Mouse (Mus musculus): ENCODE measurements around the gene Eps8l1.

The Eps8l1 gene

DNA sequence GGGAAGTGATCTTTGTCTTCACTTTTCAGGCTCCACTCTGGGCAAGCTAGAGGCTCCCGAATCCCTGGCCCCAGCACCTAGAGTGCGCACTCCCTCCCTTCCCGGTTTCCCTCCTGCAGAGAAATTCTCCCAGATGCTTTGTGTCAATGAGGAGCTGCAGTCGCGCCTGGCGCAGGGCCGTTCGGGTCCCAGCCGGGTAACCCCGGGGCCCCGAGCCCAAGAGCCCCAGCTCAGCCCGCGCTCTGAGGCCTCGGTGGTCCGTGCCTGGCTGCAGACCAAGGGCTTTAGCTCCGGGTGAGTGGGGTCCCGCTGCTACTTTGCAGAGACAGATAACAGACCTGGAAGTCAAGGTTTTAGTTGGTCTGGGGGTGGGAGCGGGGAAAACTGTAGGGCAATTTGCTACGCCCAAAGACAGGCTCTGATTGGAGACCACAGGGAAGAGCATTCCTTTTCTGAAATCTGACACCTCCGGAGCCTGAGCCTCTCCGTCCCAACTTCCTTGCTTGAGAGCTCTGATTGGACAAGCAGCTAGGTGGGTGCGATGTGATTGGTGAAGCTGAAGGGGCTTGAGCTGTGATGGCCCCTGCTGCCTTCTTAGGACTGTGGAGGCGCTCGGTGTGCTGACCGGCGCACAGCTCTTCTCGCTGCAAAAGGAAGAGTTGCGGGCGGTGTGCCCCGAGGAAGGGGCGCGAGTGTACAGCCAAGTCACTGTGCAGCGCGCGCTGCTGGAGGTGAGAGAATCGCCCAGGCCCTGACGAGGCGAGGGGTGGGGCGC lies 17.7 kb downstream of the Eps8l1 start:
- peak; percentile 93 for DNase-seq (ENCODE audit: low read depth, low spot score)

- DNase-seq (ENCODE audit: low read depth, low spot score): no peak
These were observed 18.4 kb downstream of the Eps8l1 start for GRCm38 (mm10) chr7:4478796-4479291.

DNA sequence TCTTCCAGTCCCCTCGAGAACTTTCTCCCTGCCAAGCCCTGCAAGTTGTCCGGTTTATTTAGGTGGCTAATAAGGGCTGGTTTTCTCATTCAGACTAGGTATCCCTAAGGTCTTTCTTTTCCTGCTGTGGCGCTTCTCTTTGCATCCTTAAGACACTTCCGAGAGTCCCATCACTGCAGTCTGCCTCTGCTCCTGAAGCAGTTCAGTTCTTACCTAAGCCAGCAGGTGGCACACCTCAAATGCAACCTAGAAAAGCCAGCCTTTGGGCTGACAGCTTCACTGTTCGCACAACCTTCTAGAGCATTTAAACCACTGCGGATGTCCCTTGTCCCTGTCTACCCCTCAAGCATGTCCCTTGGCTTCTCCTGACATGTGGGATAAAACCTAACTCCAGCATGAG lies 19.2 kb downstream of the Eps8l1 start:
- peak; percentile 79 for DNase-seq (ENCODE audit: low read depth, low spot score)

GRCm38 (mm10) chr7:4482281-4482680 lies 21.8 kb downstream of the Eps8l1 start:
- no peak for DNase-seq (ENCODE audit: low read depth, low spot score)

GRCm38 (mm10) chr7:4491308-4491707 lies 30.8 kb downstream of the Eps8l1 start:
- no peak for DNase-seq (ENCODE audit: low read depth, low spot score)

DNA sequence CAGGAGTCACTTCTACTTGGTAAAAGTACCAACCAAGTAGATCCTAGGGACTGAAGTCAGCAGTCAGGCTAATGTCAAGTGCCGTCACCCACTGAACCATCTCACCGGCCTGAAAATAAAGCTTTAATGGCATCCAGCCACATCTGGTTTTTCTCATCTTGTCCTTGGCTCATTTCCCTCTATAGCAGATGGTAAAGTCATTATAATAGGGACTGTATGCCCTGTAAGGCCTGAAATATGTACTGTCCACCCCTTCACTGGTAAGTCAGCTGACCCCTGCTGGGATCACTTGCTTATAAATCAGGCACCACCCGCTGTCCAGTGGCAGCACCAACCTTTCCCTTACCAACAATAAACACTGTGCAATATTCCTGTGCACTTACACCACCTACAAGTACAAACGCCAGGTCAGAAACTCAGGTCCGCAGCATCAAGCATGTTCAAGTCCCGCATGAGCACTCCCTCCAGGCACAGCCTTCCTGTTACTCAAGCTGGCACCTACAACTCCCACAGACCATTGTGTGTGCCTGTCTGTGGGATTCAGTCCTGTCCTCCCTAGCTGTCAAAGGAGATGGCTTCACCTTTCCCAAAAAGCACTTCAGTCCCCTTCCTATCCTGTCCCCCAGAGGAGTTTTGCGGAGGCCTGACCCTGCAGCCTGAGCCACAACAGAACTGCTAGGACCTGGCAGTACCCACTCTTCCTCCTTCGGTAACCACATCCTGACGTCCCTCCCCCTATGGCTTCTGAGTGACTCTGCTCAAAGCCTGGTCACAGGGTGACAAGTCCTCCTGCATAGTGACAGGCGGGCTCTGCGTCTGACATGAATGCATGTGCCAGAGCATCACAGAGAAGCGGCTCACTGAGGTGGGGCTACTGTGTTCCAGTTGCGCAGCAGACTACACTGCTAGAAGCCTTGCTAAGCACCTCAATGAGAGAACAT lies 32.1 kb downstream of the Eps8l1 start:
- peak; percentile 20 for DNase-seq (ENCODE audit: low read depth, low spot score)

DNA sequence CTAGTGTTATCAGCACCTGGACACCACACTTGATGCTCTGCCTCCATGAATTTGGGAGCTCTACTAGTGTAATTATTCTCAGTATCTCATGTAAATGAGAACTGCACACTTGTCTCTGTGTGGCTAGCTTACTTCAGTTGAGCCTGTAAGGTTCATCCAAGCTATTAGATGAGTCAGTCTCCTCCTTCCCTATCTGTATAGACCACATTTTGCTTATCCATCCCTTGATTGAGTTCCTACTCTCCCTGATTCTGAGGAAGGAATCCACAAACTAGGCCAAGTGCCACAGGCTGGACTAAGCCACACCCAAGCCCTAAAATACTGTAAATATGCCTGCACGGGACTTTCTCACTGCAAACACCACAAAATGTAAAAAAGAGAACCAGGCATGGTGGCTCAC lies 33.5 kb downstream of the Eps8l1 start:
- DNase-seq (ENCODE audit: low read depth, low spot score): no peak

GRCm38 (mm10) chr7:4496468-4496867 lies 36.0 kb downstream of the Eps8l1 start:
- no peak for DNase-seq (ENCODE audit: low read depth, low spot score)

DNA sequence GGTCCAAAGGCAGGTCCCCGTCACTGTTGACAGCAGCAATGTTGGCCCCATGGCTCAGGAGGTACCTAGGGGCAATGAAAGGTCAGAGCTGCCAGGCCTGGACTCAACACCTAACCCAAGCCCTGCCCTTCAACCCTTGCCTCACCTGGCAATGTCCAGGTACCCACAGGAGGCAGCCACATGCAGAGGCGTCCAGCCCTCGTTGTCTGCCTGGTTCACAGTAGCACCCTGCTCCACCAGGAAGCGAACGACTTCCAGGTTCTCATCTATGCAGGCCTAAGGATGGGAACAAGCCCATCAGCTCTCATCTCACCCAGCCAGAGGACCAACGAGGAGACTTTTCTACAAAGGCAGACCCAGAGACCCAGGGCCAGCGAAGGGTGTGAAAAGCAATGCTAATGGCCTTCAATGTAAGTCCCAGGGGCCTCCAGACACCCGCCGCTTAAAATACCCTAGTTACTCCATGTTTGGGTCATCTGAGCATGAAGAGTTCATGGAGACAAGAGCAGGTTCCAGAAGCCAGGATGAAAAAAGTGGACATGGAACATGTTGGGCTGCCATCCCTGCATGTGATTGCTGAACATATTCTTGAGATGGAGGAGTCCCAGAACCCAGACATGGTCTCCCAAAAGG lies 36.9 kb downstream of the Eps8l1 start:
- no peak for DNase-seq (ENCODE audit: low read depth, low spot score)

DNA sequence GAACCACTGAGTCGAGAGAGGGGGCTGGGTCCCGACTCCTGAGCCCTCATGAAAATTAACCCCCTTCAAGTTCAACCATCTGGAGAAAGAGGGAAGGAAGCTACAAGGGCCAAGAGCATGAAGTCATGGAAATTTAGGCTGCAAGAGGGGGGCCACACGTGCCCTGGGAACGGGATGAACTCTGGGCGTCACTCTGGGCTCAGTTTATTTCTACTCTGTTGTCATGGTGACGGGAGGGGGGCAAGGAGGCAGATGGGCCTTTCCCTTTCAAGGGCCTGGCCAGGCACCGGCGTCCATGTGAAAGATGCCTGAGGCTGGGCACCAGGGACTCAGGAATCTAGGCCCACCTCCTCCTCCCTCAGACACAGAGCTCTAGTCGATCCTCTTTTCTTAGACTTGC lies 37.8 kb downstream of the Eps8l1 start:
- DNase-seq (ENCODE audit: low read depth, low spot score): no peak

GRCm38 (mm10) chr7:4499034-4499433 lies 38.6 kb downstream of the Eps8l1 start:
- DNase-seq (ENCODE audit: low read depth, low spot score): no peak

GRCm38 (mm10) chr7:4500892-4501471 lies 40.5 kb downstream of the Eps8l1 start:
- peak; percentile 56 for DNase-seq (ENCODE audit: low read depth, low spot score)

- DNase-seq (ENCODE audit: low read depth, low spot score): peak; percentile 98
These were observed 41.3 kb downstream of the Eps8l1 start, which contains the start of gene Ppp1r12c for GRCm38 (mm10) chr7:4501558-4502397. TSS of gene Ppp1r12c (minus strand) at chr7:4501680.

- DNase-seq (ENCODE audit: low read depth, low spot score): peak; percentile 96
These were observed 42.1 kb downstream of the Eps8l1 start for GRCm38 (mm10) chr7:4502421-4503090.

DNA sequence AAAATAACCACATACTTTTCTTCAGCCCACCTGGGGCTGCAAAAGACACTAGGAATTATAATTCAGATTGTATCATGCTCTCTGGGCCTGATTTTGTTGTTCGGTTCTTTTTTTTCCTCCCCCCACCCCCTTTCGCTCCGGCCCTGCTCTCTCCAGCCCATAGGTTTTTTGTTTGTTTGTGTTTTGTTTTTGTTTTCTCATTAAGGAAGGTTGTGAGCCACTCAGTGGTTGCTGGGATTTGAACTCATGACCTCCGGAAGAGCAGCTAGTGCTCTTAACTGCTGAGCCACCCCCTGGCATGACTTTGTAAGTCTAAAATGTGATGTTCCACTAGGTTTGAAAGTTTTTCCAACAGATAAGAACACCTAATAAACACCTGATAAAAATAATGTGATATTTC lies 42.6 kb downstream of the Eps8l1 start:
- DNase-seq (ENCODE audit: low read depth, low spot score): no peak

- DNase-seq (ENCODE audit: low read depth, low spot score): no peak
These were observed 43.4 kb downstream of the Eps8l1 start for GRCm38 (mm10) chr7:4503858-4504257.

DNA sequence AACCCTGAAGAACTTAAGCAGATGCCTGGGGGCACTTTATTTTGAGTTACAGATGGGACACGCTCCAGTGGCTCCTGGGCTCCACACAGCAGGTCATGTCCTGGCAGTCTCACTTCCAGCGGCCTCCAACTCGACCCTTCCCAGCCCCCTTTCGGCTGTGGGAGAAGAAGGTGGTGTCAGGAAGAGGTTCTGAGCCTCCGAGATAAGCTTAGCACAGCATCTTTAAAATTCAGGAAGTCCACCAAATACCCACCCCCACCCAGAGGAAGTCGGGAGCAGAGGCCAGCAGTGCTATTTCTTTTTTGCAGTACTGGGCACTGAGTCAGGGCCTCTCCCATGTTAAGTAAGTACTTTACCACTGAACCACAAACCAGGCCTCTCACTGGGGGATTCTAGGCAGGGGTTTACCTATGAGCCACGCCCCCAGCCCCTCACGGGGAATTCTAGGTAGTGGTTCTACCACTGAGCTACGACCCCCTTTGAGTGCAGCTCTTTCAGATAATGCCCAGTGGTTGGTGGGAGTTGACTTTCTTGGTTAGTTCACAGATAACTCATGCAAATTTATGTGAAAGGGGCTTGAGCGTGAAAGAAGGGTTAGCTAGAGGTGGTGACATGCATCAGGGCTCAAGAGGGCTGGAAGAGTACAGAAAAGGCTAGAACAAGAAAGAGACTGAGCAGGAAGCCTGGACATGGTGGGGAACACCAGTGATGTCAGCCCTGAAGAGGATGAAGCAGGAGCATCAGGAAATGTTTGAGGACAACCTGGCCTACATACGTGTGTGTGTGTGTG lies 44.4 kb downstream of the Eps8l1 start:
- no peak for DNase-seq (ENCODE audit: low read depth, low spot score)

- DNase-seq (ENCODE audit: low read depth, low spot score): no peak
These were observed 46.7 kb downstream of the Eps8l1 start for GRCm38 (mm10) chr7:4507220-4507619.

- DNase-seq (ENCODE audit: low read depth, low spot score): peak; percentile 77
These were observed 47.7 kb downstream of the Eps8l1 start for GRCm38 (mm10) chr7:4508062-4508738.

Measured in brain, adult 2 months (tissue).